Comparison of ENCODE assay signal across 33 mouse cellular contexts in genomic region chr8:11441291-11441690, GRCm38 (mm10). TPM values are rescaled to one million over a fixed set of nuclear protein-coding genes. Genes with fewer than 3 reads are reported as not detected.
"Had no signal": no experiment of that assay in that cellular context is flagged by ENCODE, and none has a peak within 500 bp of the region (broad histone marks: within the 10 kb centered on the region; RNA-seq: fewer than 3 reads in every experiment).

No protein-coding gene starts in this region.

- H3K4me1 ChIP-seq: heart, embryonic 13.5 days; heart, embryonic 15.5 days; hindbrain, embryonic 10.5 days; hindbrain, embryonic 13.5 days; hindbrain, embryonic 15.5 days; intestine, embryonic 15.5 days; kidney, embryonic 15.5 days had no signal

- H3K4me2 ChIP-seq: heart, embryonic 12.5 days; heart, embryonic 13.5 days; heart, embryonic 15.5 days; hindbrain, embryonic 13.5 days; hindbrain, embryonic 14.5 days; hindbrain, embryonic 15.5 days; intestine, embryonic 15.5 days; kidney, embryonic 15.5 days had no signal

- H3K9ac ChIP-seq: heart, embryonic 12.5 days; heart, embryonic 13.5 days; heart, embryonic 15.5 days; hindbrain, embryonic 13.5 days; hindbrain, embryonic 14.5 days; hindbrain, embryonic 15.5 days; intestine, embryonic 15.5 days; kidney, embryonic 15.5 days had no signal

- H3K27ac ChIP-seq: heart, embryonic 13.5 days; heart, embryonic 15.5 days; hindbrain, embryonic 10.5 days; hindbrain, embryonic 13.5 days; hindbrain, embryonic 14.5 days; hindbrain, embryonic 15.5 days; hindbrain, postnatal 0 days; intestine, embryonic 15.5 days; kidney, embryonic 15.5 days; kidney, postnatal 0 days; layer of hippocampus, adult 2 months; left cerebral cortex, adult 2 months had no signal

- H3K27me3 ChIP-seq: heart, embryonic 12.5 days; heart, embryonic 13.5 days; heart, embryonic 15.5 days; hindbrain, embryonic 15.5 days; intestine, embryonic 15.5 days; kidney, embryonic 15.5 days had no signal

- H3K9me3 ChIP-seq: heart, embryonic 12.5 days; heart, embryonic 13.5 days; heart, embryonic 15.5 days; hindbrain, embryonic 10.5 days; hindbrain, embryonic 13.5 days; hindbrain, embryonic 15.5 days; intestine, embryonic 15.5 days; kidney, embryonic 15.5 days had no signal

- H3K36me3 ChIP-seq: hindbrain, embryonic 13.5 days; hindbrain, embryonic 15.5 days had no signal

- H3K4me3 ChIP-seq: heart, embryonic 12.5 days; heart, embryonic 13.5 days; heart, embryonic 15.5 days; hindbrain, embryonic 10.5 days; hindbrain, embryonic 13.5 days; hindbrain, embryonic 15.5 days; intestine, embryonic 15.5 days; kidney, embryonic 15.5 days; layer of hippocampus, adult 2 months; left cerebral cortex, adult 2 months had no signal

- DNase-seq: heart, postnatal 10 days; heart, postnatal 14 days; heart, postnatal 36 days; heart, postnatal 4 days; kidney, adult 11 months; kidney, adult 18-20 months; kidney, adult 2 months; kidney, adult 8-10 months; kidney, adult 9 months; kidney, postnatal 10 days; kidney, postnatal 14 days; kidney, postnatal 25 days; kidney, postnatal 36 days; kidney, postnatal 4 days; layer of hippocampus, adult 9-11 months; layer of hippocampus, postnatal 36 days had no signal

- ATAC-seq: hindbrain, embryonic 16.5 days; hindbrain, postnatal 0 days; inflammation-experienced regulatory T-cells, adult 6 months; intestine, embryonic 15.5 days; intestine, embryonic 16.5 days; intestine, postnatal 0 days had no signal

RNA-seq across cellular contexts. Expression of gene Rab20, which starts 37.2 kb away (rescaled TPM):
- total RNA-seq: layer of hippocampus, adult 2 months had no signal
